Mouse (Mus musculus): ENCODE measurements at regions not wholly inside any gene's neighbourhood (a gene's known extent, or its start where the extent isn't known, plus 50 kb on each side); places are given as distances from the start of the nearest gene placed in this dataset.
A peak's percentile ranks its signal among the peaks of the same experiment; 100 is the strongest.

GRCm38 (mm10) chr6:100923070-100923469 is 89.6 kb downstream of the Ppp4r2 start:
- no peak for DNase-seq (ENCODE audit: low read depth, low spot score)

DNA sequence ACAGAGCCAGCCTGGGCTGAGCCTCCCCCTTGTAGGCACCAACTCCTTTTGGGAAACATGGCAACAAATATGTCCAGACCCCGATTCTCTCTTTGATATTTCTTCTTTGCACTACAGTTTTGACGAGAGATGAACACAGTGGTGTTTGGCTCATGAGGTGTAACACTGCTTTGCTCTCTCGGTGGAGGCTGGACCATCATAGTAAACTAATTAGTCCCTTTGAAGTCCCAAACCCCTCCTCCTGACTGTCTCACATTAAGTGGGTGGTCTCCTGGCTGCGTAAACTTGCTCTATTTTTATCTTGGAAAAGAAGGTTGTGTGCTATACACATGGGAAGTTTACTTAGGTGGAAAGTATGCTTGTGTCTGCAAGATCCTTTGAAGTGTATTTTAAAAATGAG is 90.3 kb downstream of the Ppp4r2 start:
- no peak for DNase-seq (ENCODE audit: low read depth, low spot score)

GRCm38 (mm10) chr6:100928791-100929758 is 95.7 kb downstream of the Ppp4r2 start:
- no peak for DNase-seq (ENCODE audit: low read depth, low spot score)

DNA sequence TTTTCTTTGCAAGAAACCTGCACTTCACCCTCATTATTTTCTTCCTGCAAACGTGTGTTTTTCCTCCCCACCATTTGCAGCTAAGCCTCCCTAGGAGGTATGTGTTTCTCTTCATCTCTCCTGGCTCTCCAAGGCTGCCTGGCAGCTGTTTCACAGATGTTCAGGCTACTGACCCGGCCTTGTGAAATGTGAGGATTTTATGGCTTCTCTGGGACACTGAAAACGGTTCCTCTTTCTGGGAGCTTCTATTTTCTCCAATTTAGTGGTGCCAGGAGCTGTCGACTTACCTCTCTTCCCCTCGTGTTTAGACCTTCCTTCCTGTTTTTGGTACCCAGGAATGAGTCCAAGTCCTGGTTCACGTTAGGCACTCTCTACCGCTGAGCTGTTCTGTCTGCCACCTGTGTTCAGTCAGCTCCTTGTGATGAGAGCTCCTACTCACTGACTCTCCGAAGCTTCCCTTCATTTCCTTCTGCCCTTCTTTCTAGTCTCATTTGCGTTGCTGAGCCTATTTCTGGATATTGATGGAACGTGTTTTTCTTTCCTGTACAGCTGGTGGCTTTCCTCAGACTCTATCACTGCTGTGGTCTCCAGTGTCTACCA is 96.4 kb downstream of the Ppp4r2 start:
- DNase-seq (ENCODE audit: low read depth, low spot score), result peak; percentile 70

DNA sequence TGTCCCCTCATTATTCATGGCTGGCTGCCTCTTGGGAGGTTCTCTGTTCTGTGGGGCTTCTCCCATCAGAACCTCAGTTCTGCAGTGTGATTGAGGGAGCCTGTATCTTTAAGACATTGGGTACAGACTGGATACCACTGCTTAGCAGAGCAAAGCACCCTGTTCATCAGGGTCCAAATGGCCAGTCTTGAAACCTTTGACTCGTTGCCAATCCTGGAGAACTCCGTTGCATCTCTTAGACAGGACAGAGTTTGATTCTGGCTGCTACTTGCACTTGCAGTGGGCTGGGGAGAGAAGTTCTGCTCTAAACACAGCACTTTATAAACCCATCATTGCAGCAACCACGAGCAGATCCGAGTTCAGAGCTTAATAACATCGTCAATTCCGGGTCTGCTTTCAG is 97.3 kb downstream of the Ppp4r2 start:
- DNase-seq (ENCODE audit: low read depth, low spot score), result no peak

- DNase-seq (ENCODE audit: low read depth, low spot score), result no peak
Measured at GRCm38 (mm10) chr6:100934424-100934823, 101.0 kb downstream of the Ppp4r2 start.

DNA sequence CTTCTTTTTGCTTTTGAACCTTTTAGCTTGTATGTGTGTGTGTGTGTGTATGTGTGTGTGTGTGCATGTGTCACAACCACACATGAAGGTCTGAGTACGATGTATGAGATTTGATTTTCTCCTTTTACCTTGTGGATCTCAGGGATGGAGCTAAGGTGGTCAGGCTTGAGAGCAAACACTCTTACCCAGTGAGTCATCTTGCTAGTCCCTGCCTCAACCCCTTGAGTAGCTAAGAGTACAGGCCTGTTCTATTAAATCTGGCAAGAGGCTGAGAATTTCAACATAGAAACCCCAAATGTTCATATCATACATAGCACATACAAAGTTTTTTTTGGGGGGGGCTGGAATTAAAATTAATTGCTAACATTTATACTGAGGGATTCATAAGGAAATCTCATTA is 104.4 kb downstream of the Ppp4r2 start:
- DNase-seq (ENCODE audit: low read depth, low spot score), result no peak

DNA sequence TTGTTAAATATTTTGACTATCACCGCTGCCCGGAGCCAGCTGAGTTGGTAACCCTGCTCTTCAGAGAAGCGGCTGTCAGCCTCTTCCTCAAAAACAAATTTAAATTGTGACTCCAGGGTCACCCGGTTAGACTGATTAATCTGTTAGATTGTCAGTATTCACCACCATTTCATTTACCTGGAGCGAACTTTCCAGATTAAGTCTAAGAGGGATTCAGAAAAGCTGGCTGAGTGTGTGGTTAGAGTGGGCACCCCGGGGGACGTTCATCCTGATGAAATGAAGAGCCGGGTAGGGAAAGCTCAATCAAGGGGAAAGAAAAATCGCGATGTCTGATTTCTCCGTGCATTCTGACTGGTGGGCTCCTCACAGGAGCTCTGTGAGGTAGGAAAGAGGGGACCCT is 105.0 kb downstream of the Ppp4r2 start:
- DNase-seq (ENCODE audit: low read depth, low spot score), result no peak

DNA sequence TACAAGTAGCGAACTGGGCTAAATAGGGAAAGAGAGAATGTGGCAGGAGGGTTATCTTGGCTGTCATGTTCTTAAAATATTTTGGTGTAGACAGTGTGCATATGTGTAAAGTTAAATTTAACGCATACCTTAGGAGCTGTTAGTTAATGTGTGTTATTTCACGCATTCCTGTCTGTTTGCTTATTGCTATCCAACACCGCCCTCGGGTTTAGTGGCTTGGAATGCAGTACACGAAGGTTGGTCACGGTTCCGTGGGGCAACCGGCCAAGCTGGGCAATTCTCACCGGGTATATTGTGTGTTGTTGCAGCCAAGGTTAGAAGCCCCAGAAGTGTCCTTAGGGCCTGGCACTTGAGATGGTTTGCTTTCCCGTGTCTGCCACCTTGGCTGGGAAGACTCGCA is 105.6 kb downstream of the Ppp4r2 start:
- no peak for DNase-seq (ENCODE audit: low read depth, low spot score)

GRCm38 (mm10) chr6:100939766-100940165 is 106.3 kb downstream of the Ppp4r2 start:
- DNase-seq (ENCODE audit: low read depth, low spot score), result no peak

DNA sequence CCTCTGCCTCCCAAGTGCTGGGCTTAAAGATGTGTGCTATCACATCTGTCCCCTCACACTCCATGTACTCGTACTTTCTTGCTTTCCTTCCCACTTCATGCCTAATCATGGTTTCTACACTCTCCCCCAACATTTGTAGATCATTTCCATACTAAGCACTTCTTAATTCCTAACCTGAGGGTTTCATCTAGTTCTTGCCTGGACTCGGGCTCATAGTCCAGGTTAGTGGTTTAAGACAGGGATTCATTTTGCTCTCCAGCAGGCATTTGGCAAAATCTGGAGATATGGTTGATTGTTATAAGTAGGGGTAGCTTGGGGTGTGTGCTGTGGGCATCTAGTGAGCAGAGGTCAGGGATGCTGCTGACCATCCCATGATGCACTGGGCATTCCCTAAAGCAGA is 108.3 kb downstream of the Ppp4r2 start:
- DNase-seq (ENCODE audit: low read depth, low spot score), result no peak

DNA sequence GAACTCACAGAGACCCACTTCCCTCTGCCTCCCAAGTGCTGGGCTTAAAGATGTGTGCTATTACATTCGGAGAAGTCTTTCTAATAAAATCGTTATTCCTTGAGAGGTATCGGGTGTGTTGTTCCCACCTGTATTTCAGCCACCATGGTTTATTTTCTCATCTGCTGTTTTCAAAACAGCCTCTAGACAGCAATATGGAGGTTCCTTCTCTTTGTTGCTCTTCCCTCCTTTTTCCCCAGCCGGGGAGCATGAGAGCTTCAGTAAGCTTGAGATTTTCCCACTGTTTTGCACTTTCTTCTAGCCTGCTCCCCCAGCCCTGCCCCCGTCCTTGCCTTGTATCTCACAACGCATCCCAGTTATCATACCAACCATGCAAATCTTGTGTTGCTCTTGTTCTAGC is 109.5 kb downstream of the Ppp4r2 start:
- DNase-seq (ENCODE audit: low read depth, low spot score), result no peak

GRCm38 (mm10) chr6:100945796-100946195 is 112.4 kb downstream of the Ppp4r2 start:
- no peak for DNase-seq (ENCODE audit: low read depth, low spot score)

DNA sequence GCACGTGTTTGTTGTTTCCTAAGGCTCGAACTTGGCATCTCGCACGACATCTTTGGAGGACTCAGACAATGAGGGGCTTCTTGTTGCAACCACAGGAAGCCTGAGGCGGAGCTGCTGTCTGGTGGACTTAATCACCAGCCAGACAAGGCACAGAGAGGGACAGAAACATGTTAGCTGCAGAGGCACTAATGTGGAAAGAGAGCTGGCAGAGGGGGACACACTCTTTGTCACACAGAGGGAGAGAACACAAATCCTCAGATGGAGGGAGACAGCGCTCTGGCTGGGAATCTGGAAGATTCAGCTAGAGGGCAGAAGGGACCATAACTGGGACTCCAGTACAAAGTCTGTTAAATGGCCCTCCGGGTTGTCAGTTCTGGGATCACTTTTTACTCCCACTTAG is 114.9 kb downstream of the Ppp4r2 start:
- no peak for DNase-seq (ENCODE audit: low read depth, low spot score)

GRCm38 (mm10) chr6:100951646-100952045 is 118.2 kb downstream of the Ppp4r2 start:
- DNase-seq (ENCODE audit: low read depth, low spot score), result no peak

DNA sequence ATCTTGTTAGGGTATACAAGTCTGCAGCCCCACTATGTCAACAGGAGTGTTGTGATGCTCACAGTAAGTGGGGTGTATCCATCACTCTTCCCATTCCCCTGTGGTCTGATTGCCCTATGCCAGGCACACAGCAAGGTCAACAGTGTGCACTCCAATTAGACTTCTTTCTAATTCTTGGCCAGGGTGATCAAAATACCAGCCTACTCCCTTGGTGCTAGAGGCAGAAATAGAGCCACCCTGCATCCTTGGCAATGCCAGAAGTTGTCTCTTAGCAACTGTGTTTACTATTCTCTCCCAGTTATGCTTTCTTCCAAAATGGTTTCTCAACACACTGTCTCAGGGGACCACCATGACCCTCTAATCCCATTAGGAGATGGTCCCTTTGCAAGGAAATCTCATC is 119.0 kb downstream of the Ppp4r2 start:
- DNase-seq (ENCODE audit: low read depth, low spot score), result no peak

- no peak for DNase-seq (ENCODE audit: low read depth, low spot score)
Measured at GRCm38 (mm10) chr6:100954563-100954962, 121.1 kb downstream of the Ppp4r2 start.

GRCm38 (mm10) chr6:100966481-100966880 is 133.1 kb downstream of the Ppp4r2 start:
- DNase-seq (ENCODE audit: low read depth, low spot score), result no peak

DNA sequence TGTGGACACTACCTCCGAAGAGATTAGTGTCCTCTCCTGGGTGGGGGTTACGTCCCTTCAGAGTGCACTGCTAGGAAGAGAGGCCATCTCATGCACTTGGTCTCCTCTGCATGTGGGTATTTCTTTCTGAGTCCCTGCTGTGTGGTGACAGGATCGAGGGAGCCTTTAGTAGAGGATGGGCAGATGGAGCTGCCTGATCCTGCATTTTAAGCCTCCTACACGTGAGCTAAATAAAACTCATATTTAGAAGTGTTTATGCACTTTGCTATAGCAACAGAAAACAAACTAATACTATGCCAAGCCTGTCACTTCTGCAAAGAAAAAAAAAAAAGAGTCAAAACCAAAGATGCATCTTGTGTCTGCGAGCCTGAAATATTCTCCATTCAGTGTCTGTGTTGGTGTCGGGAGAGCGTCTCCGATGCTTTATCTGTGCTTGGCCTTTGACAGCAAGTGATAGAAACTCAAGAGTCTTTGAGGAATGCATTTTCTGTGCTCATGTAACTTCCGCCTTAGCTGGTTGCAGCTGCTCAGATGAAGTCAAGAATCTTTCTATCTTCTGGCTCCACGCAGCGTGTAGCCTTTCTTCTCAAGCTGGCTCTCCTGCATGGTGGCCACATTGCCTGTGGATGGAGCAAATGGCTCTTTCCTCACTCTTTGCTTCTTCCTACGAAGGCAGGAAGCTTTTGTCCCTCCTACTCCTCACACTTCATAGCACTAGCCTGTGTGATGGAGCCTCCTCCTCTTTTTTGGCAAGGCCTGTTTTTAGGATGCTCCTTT is 134.8 kb downstream of the Ppp4r2 start:
- DNase-seq (ENCODE audit: low read depth, low spot score), result no peak

DNA sequence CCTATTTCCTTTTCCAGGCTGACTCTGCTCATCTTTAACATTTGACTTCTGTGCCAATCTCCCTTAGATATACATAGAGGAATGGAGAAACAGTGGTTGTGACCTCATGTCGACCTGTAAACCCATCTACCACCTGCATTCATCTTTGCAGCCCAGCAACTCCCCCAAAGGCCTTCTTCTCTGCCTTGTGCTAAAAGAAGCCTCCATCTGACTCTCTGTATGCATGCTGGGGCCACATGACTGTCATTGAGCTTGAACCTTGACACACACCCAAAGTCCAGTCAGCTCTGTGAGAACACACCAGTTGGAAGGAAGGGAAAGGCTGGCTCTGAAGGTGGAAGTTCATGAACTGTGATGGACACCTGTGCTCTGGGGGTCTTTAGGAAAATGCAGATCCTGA is 135.5 kb downstream of the Ppp4r2 start:
- DNase-seq (ENCODE audit: low read depth, low spot score), result no peak

DNA sequence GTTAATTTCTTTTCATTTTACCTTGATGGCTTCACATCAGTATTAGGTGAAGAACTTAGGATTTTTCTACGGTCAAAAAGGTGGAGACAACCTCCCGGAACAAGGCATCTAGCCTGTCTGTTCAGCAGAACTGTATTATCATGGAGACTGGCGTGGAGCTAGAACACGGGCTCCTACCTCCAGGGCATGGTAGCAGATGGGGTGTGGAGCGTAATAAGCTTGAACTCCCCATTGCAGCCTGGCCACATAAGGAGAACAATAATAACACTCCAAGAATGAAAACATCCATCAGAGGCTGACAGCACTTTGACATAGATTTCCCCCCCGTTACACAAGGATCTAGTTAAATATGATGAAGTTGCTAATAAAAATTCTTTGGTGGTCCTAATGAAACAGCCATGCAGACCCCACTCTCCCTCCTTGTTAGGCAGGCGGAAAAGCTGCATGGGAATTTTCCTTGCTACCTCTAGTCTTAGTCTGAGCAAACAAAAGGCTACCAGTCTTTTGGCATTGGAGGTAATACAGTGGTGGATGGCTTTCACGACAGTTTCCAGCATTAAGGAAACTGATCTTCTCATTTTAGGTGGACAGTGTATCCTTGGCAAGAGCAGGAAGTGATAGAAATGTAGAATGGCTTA is 137.5 kb downstream of the Ppp4r2 start:
- peak; percentile 37 for DNase-seq (ENCODE audit: low read depth, low spot score)

DNA sequence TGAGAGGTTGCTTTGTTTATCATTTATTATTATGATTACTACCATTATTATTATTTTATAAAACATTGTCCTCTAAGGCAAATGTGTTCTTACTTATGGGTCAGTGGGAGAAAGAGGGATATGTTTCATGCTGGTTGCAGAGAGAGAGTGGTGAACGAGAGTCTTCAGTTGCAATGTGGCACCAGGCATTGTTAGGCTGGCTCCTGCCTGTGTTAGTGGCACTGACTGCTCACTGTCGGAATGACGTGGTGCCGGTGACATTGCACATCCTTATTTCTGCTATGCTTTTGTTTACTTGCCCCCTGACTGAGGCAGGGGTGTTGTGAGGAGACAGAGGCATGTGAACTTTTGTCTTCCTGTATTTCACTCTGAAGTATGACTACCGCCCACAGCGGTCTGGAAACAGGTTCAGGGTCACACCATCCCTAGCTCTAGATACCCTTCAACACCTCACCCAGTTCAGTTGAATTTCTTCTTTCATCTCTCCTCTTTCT is 138.1 kb downstream of the Ppp4r2 start:
- DNase-seq (ENCODE audit: low read depth, low spot score), result no peak

Data from mesoderm, embryonic 11.5 days (tissue).